Mouse (Mus musculus) brown adipose tissue, adult 24 weeks (tissue): ENCODE data around the gene Slc6a4. TPM values are rescaled to one million over a fixed set of nuclear protein-coding genes. Genes with fewer than 3 reads are reported as not detected.

ENCODE experiments used
- H3K27ac ChIP-seq: fragments of 200-500 bp; replicated peaks from 2 replicates; pipeline ENCODE4 v1.5.1; 2012; ENCODE audit warnings: low read depth, mild to moderate bottlenecking, low read length
- H3K4me1 ChIP-seq: fragments of 200-500 bp; 2 replicates; pipeline ENCODE4 v1.6.1; 2012; ENCODE audit warnings: low read length, mixed read lengths; ENCODE audit not compliant: control insufficient read depth, insufficient read depth, insufficient read length
- H3K4me3 ChIP-seq: fragments of 200-500 bp; 2 replicates; pipeline ENCODE4 v1.5.1; 2012; ENCODE audit warnings: low read depth, mild to moderate bottlenecking, low read length, moderate library complexity; ENCODE audit not compliant: insufficient read depth
- polyA plus RNA-seq: library from polyadenylated mRNA; stranded (reverse); fragments of >200 nt; gene quantifications from 2 replicates; pipeline ENCODE4 v1.2.4, GENCODE M21; 2012; ENCODE audit not compliant: missing spikeins, insufficient read depth, insufficient read length

Gene Slc6a4
- polyA plus RNA-seq, result not detected in 2 replicates

- Histone ChIP-seq H3K27ac (no peak within 1 kb of the TSS), H3K4me3 (peak within 1 kb of the TSS; percentile 42), H3K4me1 (no peaks in the 10 kb centered on the region)
Observed at GRCm38 (mm10) chr11:76997916-76998704, at the start of gene Slc6a4. Gene Slc6a4 (plus strand): TSS chr11:76998603.

DNA sequence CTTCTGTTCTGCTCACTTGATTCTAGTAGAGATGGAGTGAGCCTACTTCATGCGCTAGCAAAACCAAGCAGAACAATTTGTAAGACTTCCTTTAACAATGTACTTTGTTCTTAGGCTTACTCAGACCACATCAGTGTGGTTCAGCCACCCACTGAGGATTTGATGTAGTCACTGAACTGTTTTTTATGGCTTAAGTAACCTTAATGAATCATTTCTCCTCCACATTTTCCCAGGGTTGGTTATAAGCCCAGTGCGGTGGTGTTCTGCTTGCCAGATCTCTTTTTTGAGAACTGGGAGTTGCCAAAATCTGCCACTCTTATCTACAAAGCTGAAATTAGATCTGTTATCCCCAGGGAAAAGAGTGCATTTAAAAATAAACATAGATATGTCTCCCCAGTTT lies 44.9 kb upstream of the Slc6a4 start:
- no peak overlapping the region for H3K4me3 ChIP-seq
- no peak overlapping the region for H3K27ac ChIP-seq

GRCm38 (mm10) chr11:76965703-76966102 lies 32.7 kb upstream of the Slc6a4 start:
- no peaks in the 10 kb centered on the region for H3K4me1 ChIP-seq
- H3K27ac ChIP-seq, result no peak overlapping the region

More for the DNA sequence above, 44.9 kb upstream of the Slc6a4 start:
- H3K4me1 ChIP-seq, result 0 out of 2 replicates have a peak, but pooled peaks cover 2% of the 10 kb centered on the region

DNA sequence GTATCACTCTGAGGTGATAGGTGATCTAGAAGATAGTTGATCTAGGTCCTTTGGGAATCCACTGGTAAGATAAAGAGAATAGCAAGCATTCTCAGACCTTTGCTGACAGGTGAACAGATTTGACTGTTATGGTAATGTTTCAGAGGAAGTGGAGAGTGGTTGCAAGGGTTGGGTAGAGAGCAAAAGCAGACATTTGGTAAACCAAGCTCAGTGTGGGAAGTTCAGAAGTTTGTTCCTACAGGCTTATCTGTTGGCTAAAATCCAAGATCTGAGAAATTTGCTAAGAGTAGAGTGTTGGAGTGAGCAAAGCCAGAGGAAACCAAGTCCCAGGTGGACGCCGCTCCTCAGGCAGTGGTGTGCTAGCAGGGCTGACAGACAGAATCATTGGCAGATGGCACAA lies 28.1 kb upstream of the Slc6a4 start:
- Histone ChIP-seq H3K4me1 (no peaks in the 10 kb centered on the region; the same call in 1 of the 2 replicates), H3K4me3 (no peak overlapping the region), H3K27ac (no peak overlapping the region)

More at GRCm38 (mm10) chr11:76965703-76966102, 32.7 kb upstream of the Slc6a4 start:
- H3K4me3 ChIP-seq, result no peak overlapping the region

- H3K4me1 ChIP-seq, result no peaks in the 10 kb centered on the region; the same call in 1 of the 2 replicates
- H3K27ac ChIP-seq, result no peak overlapping the region
Observed at GRCm38 (mm10) chr11:76974680-76975319, 23.6 kb upstream of the Slc6a4 start.

GRCm38 (mm10) chr11:76981570-76982141 lies 16.7 kb upstream of the Slc6a4 start:
- H3K4me3 ChIP-seq, result no peak overlapping the region
- no peaks in the 10 kb centered on the region for H3K4me1 ChIP-seq
- H3K27ac ChIP-seq, result no peak overlapping the region

More at GRCm38 (mm10) chr11:76974680-76975319, 23.6 kb upstream of the Slc6a4 start:
- H3K4me3 ChIP-seq, result no peak overlapping the region

DNA sequence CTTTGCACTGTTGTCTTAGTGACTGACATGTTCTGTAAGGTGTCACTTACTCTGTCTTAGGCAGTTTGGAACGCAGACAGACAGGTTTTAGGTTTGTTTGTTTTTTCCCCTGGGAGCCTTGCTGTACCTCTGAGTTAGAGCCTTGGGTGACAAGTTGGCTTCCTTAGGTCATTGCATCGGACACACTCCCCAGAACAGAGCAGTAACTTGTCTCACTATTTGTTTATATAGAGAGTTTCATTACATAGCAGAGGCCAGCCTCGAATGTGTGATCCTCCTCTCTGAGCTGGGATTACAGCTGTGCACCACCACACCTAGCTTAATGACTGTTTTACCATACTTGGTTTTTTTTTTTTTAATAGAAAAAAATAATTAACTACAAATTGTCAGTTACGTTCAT lies 16.0 kb upstream of the Slc6a4 start:
- Histone ChIP-seq H3K4me3 (no peak overlapping the region), H3K27ac (no peak overlapping the region), H3K4me1 (no peaks in the 10 kb centered on the region)

DNA sequence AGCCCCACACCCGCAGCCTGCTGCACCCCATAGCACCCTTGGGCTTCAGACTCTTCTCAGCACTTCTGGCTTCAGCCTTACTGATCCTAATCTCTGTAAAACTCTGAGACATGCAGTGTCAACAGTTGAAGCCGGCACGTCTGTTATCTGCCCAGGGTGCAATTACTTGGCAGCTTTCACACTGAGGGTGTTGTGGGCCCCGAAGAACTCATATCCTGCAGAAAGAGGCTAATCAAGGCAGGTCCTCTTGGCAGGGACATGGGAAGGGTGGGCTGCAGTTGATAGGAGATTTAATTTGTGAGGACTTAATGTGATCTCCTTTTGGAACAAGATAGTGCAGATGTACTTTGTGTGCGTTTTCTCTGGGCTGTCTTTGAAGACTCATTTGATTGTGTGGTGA lies 14.8 kb upstream of the Slc6a4 start:
- no peak overlapping the region for H3K4me3 ChIP-seq
- H3K27ac ChIP-seq, result no peak overlapping the region
- no peaks in the 10 kb centered on the region for H3K4me1 ChIP-seq

DNA sequence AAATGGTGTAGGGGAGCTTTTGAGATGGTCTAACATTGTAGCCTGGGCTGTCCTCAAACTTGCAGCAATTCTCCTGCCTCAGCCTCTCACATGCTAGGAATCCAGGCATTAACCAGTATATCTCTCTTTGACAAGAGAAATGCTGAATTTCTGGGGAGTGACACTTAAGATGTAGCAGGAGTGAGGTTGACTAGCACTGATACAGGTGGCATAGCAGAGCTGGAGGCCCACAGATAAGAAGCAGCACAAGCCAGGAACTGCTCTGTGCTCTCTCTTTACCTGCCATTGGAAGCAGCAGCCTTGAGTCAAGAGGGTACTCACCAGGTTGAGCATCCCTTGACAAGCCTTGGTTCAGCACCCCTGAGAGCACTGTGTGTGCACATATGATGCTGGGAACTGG lies 14.2 kb upstream of the Slc6a4 start:
- no peak overlapping the region for H3K27ac ChIP-seq
- no peaks in the 10 kb centered on the region for H3K4me1 ChIP-seq
- H3K4me3 ChIP-seq, result no peak overlapping the region

- Histone ChIP-seq H3K27ac (no peak overlapping the region), H3K4me3 (no peak overlapping the region)
Observed at GRCm38 (mm10) chr11:76990839-76991238, 7.6 kb upstream of the Slc6a4 start.

DNA sequence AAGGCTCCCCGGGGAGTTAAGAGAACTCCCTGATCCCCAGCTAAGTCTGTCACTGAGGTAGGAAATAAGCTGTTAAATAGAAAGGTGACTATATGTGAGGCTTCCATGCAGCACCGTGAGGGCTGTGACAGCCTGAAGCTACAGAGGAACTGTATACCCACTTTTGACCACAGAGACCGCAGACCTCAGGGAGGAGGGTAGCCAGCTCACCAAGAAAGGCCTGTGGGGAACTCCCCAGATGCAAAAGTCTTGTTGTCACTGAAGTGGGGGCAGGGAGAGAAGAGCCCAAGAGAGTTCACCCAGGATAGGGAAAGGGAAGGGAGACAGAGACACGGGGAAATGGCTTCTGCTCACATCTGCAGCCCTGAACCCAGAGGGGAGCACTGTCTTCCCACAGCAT lies 5.5 kb upstream of the Slc6a4 start:
- H3K27ac ChIP-seq, result no peak overlapping the region
- no peaks in the 10 kb centered on the region for H3K4me1 ChIP-seq
- no peak overlapping the region for H3K4me3 ChIP-seq

More at GRCm38 (mm10) chr11:76990839-76991238, 7.6 kb upstream of the Slc6a4 start:
- H3K4me1 ChIP-seq, result no peaks in the 10 kb centered on the region

- Histone ChIP-seq H3K27ac (no peak overlapping the region), H3K4me1 (no peaks in the 10 kb centered on the region), H3K4me3 (no peak overlapping the region)
Observed at GRCm38 (mm10) chr11:76995966-76996672, 2.3 kb upstream of the Slc6a4 start.

GRCm38 (mm10) chr11:76997305-76997704 lies 1.1 kb upstream of the Slc6a4 start:
- H3K4me3 ChIP-seq, result peak overlapping the region; percentile 42

DNA sequence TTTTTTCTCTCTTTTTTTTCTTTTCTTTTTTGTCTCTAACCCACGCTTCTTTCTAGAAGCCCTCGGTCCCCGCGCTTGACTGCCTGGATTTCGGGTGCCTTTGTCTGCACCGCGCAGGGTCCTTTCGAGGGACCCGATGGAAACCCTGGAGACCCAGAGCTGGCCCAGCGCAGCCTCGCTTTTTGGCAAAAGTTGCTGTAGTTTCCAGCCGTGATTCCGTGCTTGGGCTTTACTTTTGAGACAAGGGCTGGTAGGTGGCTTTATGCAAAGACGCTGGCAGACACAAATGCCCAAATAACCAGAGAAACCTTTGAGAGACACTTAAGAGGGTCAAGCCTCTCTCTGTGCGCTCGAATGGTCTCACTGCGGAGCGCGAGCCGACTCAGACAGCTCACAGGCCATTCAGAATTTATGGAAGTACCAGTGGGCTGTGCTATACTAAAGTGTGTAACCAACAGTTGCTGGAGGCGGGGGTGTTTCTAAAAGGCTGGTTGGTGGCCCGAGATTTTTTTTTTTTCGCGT lies 363 bp downstream of the Slc6a4 start:
- Histone ChIP-seq H3K27ac (no peak overlapping the region), H3K4me1 (no peaks in the 10 kb centered on the region), H3K4me3 (peak overlapping the region; percentile 23)

More at GRCm38 (mm10) chr11:76997305-76997704, 1.1 kb upstream of the Slc6a4 start:
- H3K27ac ChIP-seq, result no peak overlapping the region
- no peaks in the 10 kb centered on the region for H3K4me1 ChIP-seq

DNA sequence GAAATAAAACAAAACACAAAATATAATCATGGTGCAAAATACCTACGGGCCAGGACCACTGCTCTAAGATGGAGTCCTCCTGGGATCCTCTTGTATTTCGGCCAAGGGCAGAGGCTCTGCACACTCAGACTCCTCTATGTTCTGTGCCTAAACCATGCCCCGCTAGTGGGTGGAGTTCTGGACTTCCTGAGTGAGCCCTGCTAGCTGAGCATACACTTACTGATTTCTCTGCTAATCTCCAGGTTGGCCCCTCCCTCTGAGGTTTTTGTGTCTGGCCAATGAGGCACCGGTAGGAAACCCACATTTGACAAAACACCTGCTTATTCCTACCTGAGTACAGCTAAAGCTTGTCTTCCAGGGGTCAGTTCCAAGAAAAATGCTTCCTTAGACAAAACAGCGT lies 2.3 kb downstream of the Slc6a4 start:
- Histone ChIP-seq H3K27ac (no peak overlapping the region), H3K4me3 (no peak overlapping the region), H3K4me1 (no peaks in the 10 kb centered on the region)
